Mouse (Mus musculus) MEL (cell line): Measurements from ENCODE around the gene Kcnd3. TPM values are rescaled to one million over a fixed set of nuclear protein-coding genes. Genes with fewer than 3 reads are reported as not detected.

Experiments used
- DNase-seq: peaks from one replicate; pipeline ENCODE4 v3.0.0; 2011; ENCODE audit warnings: low read depth, low spot score
- H3K27ac ChIP-seq: 2 replicates; pipeline ENCODE4 v1.5.1; 2012; ENCODE audit warnings: low read depth, mild to moderate bottlenecking, control low read depth, low read length, moderate library complexity; ENCODE audit not compliant: control insufficient read depth
- H3K27me3 ChIP-seq, 2 experiments: fragments of 150-350 bp in 1 of 2; sonication (generic) in 1 of 2; 2 replicates each; pipeline ENCODE4 v1.6.1; 2012; ENCODE audit warnings: low read length in 2 of 2, mild to moderate bottlenecking in 2 of 2, improper control_type of control experiment in 1 of 2, moderate library complexity in 1 of 2; ENCODE audit not compliant: insufficient read depth in 2 of 2, control insufficient read depth in 1 of 2
- H3K36me3 ChIP-seq, 2 experiments: 2 replicates each; pipeline ENCODE4 v1.6.1; 2012 to 2014; ENCODE audit warnings: low read length in 2 of 2, improper control_type of control experiment in 1 of 2, inconsistent platforms in 1 of 2, mild to moderate bottlenecking in 1 of 2; ENCODE audit not compliant: insufficient read depth in 2 of 2, control insufficient read depth in 1 of 2
- H3K4me1 ChIP-seq, 2 experiments: fragments of 150-350 bp in 1 of 2; sonication (generic) in 1 of 2; 2 replicates each; pipeline ENCODE4 v1.6.1; 2012; ENCODE audit warnings: low read length in 2 of 2, improper control_type of control experiment in 1 of 2, mild to moderate bottlenecking in 1 of 2; ENCODE audit not compliant: insufficient read depth in 2 of 2, control insufficient read depth in 1 of 2
- H3K4me3 ChIP-seq, 2 experiments: fragments of 150-350 bp in 1 of 2; sonication (generic) in 1 of 2; 2 replicates each; pipeline ENCODE4 v1.5.1; 2012; ENCODE audit warnings: low read depth in 2 of 2, low read length in 2 of 2, mild to moderate bottlenecking in 2 of 2, moderate library complexity in 2 of 2, control low read depth in 1 of 2, improper control_type of control experiment in 1 of 2; ENCODE audit not compliant: control insufficient read depth in 1 of 2, insufficient read depth in 1 of 2
- H3K79me2 ChIP-seq: 2 replicates; pipeline ENCODE4 v1.6.1; 2012; ENCODE audit warnings: mild to moderate bottlenecking, low read length, moderate library complexity; ENCODE audit not compliant: control insufficient read depth, poor library complexity, insufficient read depth
- H3K9ac ChIP-seq: 2 replicates; pipeline ENCODE4 v1.6.1; 2012; ENCODE audit warnings: low read depth, mild to moderate bottlenecking, control low read depth, low read length, moderate library complexity; ENCODE audit not compliant: control insufficient read depth, poor library complexity, severe bottlenecking
- H3K9me3 ChIP-seq: fragments of 150-350 bp; sonication (generic); replicated peaks from 2 replicates; pipeline ENCODE4 v1.6.1; 2012; ENCODE audit warnings: mild to moderate bottlenecking, low read length, improper control_type of control experiment, moderate library complexity; ENCODE audit not compliant: insufficient read depth
- BHLHE40 ChIP-seq: IDR thresholded peaks from 2 replicates; pipeline ENCODE4 v1.6.1; 2012; ENCODE audit warnings: low read depth, mild to moderate bottlenecking, inconsistent platforms, low read length, improper control_type of control experiment, borderline replicate concordance
- CHD1 ChIP-seq: IDR thresholded peaks from 2 replicates; pipeline ENCODE4 v1.6.1; 2012; ENCODE audit warnings: low read depth, mild to moderate bottlenecking, inconsistent platforms, low read length, improper control_type of control experiment
- CHD2 ChIP-seq: IDR thresholded peaks from 2 replicates; pipeline ENCODE4 v1.6.1; 2011; ENCODE audit warnings: low read length, improper control_type of control experiment
- GATA1 ChIP-seq: IDR thresholded peaks from 2 replicates; pipeline ENCODE4 v1.6.1; 2011; ENCODE audit warnings: low read depth, low read length, improper control_type of control experiment
- KAT2A ChIP-seq: conservative IDR thresholded peaks from 2 replicates; pipeline ENCODE4 v1.6.1; 2012; ENCODE audit warnings: low read depth, low read length, improper control_type of control experiment, inconsistent platforms
- MAFK ChIP-seq: IDR thresholded peaks from 2 replicates; pipeline ENCODE4 v1.6.1; 2011; ENCODE audit warnings: low read depth, mild to moderate bottlenecking, low read length, improper control_type of control experiment, borderline replicate concordance
- MAX ChIP-seq: IDR thresholded peaks from 2 replicates; pipeline ENCODE4 v1.6.1; 2011; ENCODE audit warnings: low read length, improper control_type of control experiment
- MXI1 ChIP-seq: IDR thresholded peaks from 2 replicates; pipeline ENCODE4 v1.6.1; 2011; ENCODE audit warnings: mild to moderate bottlenecking, low read depth, low read length, improper control_type of control experiment
- MYC ChIP-seq: IDR thresholded peaks from 2 replicates; pipeline ENCODE4 v1.6.1; 2011; ENCODE audit warnings: low read depth, mild to moderate bottlenecking, low read length, improper control_type of control experiment, moderate library complexity
- NRF1 ChIP-seq: IDR thresholded peaks from 2 replicates; pipeline ENCODE4 v1.6.1; 2014; ENCODE audit warnings: low read depth, mild to moderate bottlenecking, inconsistent platforms, low read length, improper control_type of control experiment, moderate library complexity; ENCODE audit not compliant: poor library complexity, insufficient read depth, severe bottlenecking
- POLR2A ChIP-seq, 2 experiments: IDR thresholded peaks; 2 replicates each; pipeline ENCODE4 v1.6.1; 2011 to 2012; ENCODE audit warnings: low read length in 2 of 2, mild to moderate bottlenecking in 2 of 2, control low read depth in 1 of 2, improper control_type of control experiment in 1 of 2, low read depth in 1 of 2, moderate library complexity in 1 of 2; ENCODE audit not compliant: control insufficient read depth in 1 of 2, insufficient read depth in 1 of 2, poor library complexity in 1 of 2
- POLR2AphosphoS2 ChIP-seq: IDR thresholded peaks from 2 replicates; pipeline ENCODE4 v1.6.1; 2011; ENCODE audit warnings: low read length, improper control_type of control experiment
- RCOR1 ChIP-seq: IDR thresholded peaks from 2 replicates; pipeline ENCODE4 v1.6.1; 2012; ENCODE audit warnings: low read depth, mild to moderate bottlenecking, inconsistent platforms, low read length, improper control_type of control experiment
- TAL1 ChIP-seq: IDR thresholded peaks from 2 replicates; pipeline ENCODE4 v1.6.1; 2012; ENCODE audit warnings: mild to moderate bottlenecking, inconsistent platforms, low read length, moderate library complexity, mixed read lengths
- TBP ChIP-seq: IDR thresholded peaks from 2 replicates; pipeline ENCODE4 v1.8.0; 2011; ENCODE audit warnings: low read depth, low read length, improper control_type of control experiment
- UBTF ChIP-seq: IDR thresholded peaks from 2 replicates; pipeline ENCODE4 v1.6.1; 2012; ENCODE audit warnings: low read depth, mild to moderate bottlenecking, inconsistent platforms, low read length, improper control_type of control experiment, moderate library complexity, borderline replicate concordance; ENCODE audit not compliant: insufficient read depth
- USF1 ChIP-seq: IDR thresholded peaks from 2 replicates; pipeline ENCODE4 v1.6.1; 2014; ENCODE audit warnings: low read depth, mild to moderate bottlenecking, inconsistent platforms, low read length, improper control_type of control experiment, moderate library complexity
- USF2 ChIP-seq, 2 experiments: IDR thresholded peaks; 2 replicates each; pipeline ENCODE4 v1.6.1; 2011 to 2012; ENCODE audit warnings: improper control_type of control experiment in 2 of 2, low read length in 2 of 2, borderline replicate concordance in 1 of 2, inconsistent platforms in 1 of 2, low read depth in 1 of 2, mild to moderate bottlenecking in 1 of 2; ENCODE audit not compliant: insufficient read depth in 1 of 2
- ZC3H11A ChIP-seq: IDR thresholded peaks from 2 replicates; pipeline ENCODE4 v1.6.1; 2012; ENCODE audit warnings: low read depth, mild to moderate bottlenecking, inconsistent platforms, low read length, improper control_type of control experiment
- ZMIZ1 ChIP-seq: IDR thresholded peaks from 2 replicates; pipeline ENCODE4 v1.6.1; 2012; ENCODE audit warnings: low read depth, mild to moderate bottlenecking, inconsistent platforms, low read length, improper control_type of control experiment, moderate library complexity
- ZNF384 ChIP-seq: IDR thresholded peaks from 2 replicates; pipeline ENCODE4 v1.6.1; 2012; ENCODE audit warnings: low read depth, mild to moderate bottlenecking, inconsistent platforms, low read length, improper control_type of control experiment
- polyA plus RNA-seq, 2 experiments: library from polyadenylated mRNA; stranded (reverse) in 1 of 2; unstranded in 1 of 2; fragments of >175 nt in 1 of 2; fragments of >200 nt in 1 of 2; gene quantifications; 2 replicates each; pipeline versions ENCODE4 v1.2.1 to v1.2.4; 2012; ENCODE audit warnings: low replicate concordance in 2 of 2, low read depth in 1 of 2; ENCODE audit not compliant: insufficient read length in 2 of 2, insufficient read depth in 1 of 2, missing spikeins in 1 of 2
- total RNA-seq: library from RNA; depleted of rRNA; stranded (reverse); fragments of 300-350 nt; gene quantifications from 2 replicates; pipeline ENCODE4 v1.2.3, GENCODE M21; 2012

Kcnd3 gene
- total and polyA plus RNA-seq, 3 experiments = 0.01 TPM; not detected in 2

DNA sequence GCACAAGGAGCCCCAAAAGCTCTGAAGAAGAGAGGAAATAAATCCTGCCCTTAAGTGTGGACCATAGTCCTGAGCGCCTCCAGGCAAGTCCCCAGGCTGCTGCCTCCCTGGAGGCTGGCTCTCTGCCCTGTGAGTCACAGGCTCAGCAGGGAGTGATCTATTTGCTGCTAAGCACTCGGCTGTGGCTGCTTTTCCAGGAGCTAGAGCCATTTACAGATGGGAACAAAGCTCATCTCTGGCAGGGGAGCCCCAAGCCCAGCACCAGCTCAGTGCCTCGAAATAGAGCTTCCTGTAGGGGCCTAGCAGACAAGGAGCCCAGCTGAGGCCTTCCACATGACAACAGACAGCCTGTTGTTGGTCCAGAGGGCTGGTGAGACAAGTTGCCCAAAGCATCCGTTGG lies 37.5 kb downstream of the Kcnd3 start:
- H3K27ac ChIP-seq = no peak overlapping the region
- no peaks in the 10 kb centered on the region for H3K79me2 ChIP-seq
- H3K4me3 ChIP-seq = no peak overlapping the region
- H3K36me3 ChIP-seq = no peaks in the 10 kb centered on the region
- TF ChIP-seq BHLHE40 (no peak), USF1 (no peak), UBTF (no peak), USF2 (IDR thresholded peaks at IDR 0.05; ENCODE audit: borderline replicate concordance in 1 of 2, insufficient read depth in 1 of 2, low read depth in 1 of 2, low read length in 2 of 2) (no peak), RCOR1 (no peak), POLR2AphosphoS2 (no peak), CHD1 (no peak), ZMIZ1 (no peak), ZNF384 (no peak), MAX (no peak), NRF1 (no peak), MYC (no peak), TAL1 (no peak), MAFK (no peak), ZC3H11A (no peak), MXI1 (no peak), KAT2A (no peak), TBP (no peak), GATA1 (no peak)
- DNase-seq = no peak
- H3K27me3 ChIP-seq = no peaks in the 10 kb centered on the region
- H3K9ac ChIP-seq = no peak overlapping the region
- no peaks in the 10 kb centered on the region for H3K9me3 ChIP-seq
- H3K4me1 ChIP-seq = no peaks in the 10 kb centered on the region

DNA sequence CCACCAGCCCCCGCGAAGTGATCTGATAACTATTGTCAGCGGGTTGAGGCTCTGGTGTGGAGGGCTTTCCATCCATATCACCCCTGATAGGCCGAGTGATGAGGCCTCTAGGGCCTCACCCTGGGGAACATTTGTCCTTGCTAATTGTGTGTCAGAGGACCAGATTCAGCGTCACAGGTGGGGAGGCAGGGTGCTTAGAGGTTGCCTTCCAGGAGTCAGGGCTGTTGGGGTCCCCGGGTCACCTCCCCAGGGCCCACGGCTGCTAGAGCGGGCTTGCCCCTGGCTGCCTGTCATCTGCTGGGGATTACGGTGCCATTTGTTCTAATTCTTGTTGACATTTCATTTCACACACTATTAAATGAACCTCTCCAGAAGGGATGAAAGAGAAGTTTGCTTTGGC lies 42.8 kb downstream of the Kcnd3 start:
- no peak overlapping the region for H3K27ac ChIP-seq
- H3K79me2 ChIP-seq = no peaks in the 10 kb centered on the region
- H3K9ac ChIP-seq = no peak overlapping the region
- no peaks in the 10 kb centered on the region for H3K36me3 ChIP-seq
- no peaks in the 10 kb centered on the region for H3K9me3 ChIP-seq
- no peak for DNase-seq
- H3K4me3 ChIP-seq = no peak overlapping the region
- H3K27me3 ChIP-seq = no peaks in the 10 kb centered on the region
- no peak for TF ChIP-seq CHD2
- TF ChIP-seq ZMIZ1 = no peak
- no peak for TF ChIP-seq POLR2AphosphoS2
- TF ChIP-seq KAT2A = no peak
- TF ChIP-seq POLR2A (IDR thresholded peaks at IDR 0.05; ENCODE audit: control insufficient read depth in 1 of 2, insufficient read depth in 1 of 2, low read depth in 1 of 2, low read length in 2 of 2, poor library complexity in 1 of 2) = no peak
- H3K4me1 ChIP-seq = no peaks in the 10 kb centered on the region
